Mouse (Mus musculus) lung, postnatal 10 days (tissue): ENCODE data around the gene Srrm1.
A peak's percentile ranks its signal among the peaks of the same experiment; 100 is the strongest.
"Not testable (repeated sequence)": the region's sequence is repeated elsewhere in the genome, so short reads cannot be mapped to it uniquely, and the experiment has no call there.

Experiments
- DNase-seq: peaks from one replicate; pipeline ENCODE4 v3.0.0; 2021

Gene Srrm1

GRCm38 (mm10) chr4:135353066-135353793 is at the start of gene Srrm1:
Srrm1 (minus strand) TSS chr4:135353321.
- DNase-seq: peak; percentile 98

- DNase-seq: no peak
Observed at GRCm38 (mm10) chr4:135401881-135402280, 48.8 kb upstream of the Srrm1 start.

GRCm38 (mm10) chr4:135397991-135398390 is 44.9 kb upstream of the Srrm1 start, which contains the start of gene Ncmap:
Ncmap (minus strand) TSS chr4:135398227.
- DNase-seq: no peak

GRCm38 (mm10) chr4:135397551-135397950 is 44.4 kb upstream of the Srrm1 start:
- no peak for DNase-seq

- DNase-seq: no peak
Observed at GRCm38 (mm10) chr4:135396303-135396702, 43.2 kb upstream of the Srrm1 start.

- no peak for DNase-seq
Observed at GRCm38 (mm10) chr4:135395375-135395774, 42.3 kb upstream of the Srrm1 start.

GRCm38 (mm10) chr4:135394666-135395065 is 41.5 kb upstream of the Srrm1 start:
- no peak for DNase-seq

GRCm38 (mm10) chr4:135393381-135393780 is 40.3 kb upstream of the Srrm1 start:
- DNase-seq: no peak

- no peak for DNase-seq
Observed at GRCm38 (mm10) chr4:135392801-135393200, 39.7 kb upstream of the Srrm1 start.

- DNase-seq: no peak
Observed at GRCm38 (mm10) chr4:135391014-135391413, 37.9 kb upstream of the Srrm1 start.

- peak; percentile 24 for DNase-seq
Observed at GRCm38 (mm10) chr4:135385614-135386013, 32.5 kb upstream of the Srrm1 start.

- peak; percentile 79 for DNase-seq
Observed at GRCm38 (mm10) chr4:135382316-135382715, 29.2 kb upstream of the Srrm1 start.

- no peak for DNase-seq
Observed at GRCm38 (mm10) chr4:135381355-135381754, 28.2 kb upstream of the Srrm1 start.

- DNase-seq: no peak
Observed at GRCm38 (mm10) chr4:135377241-135377640, 24.1 kb upstream of the Srrm1 start.

GRCm38 (mm10) chr4:135375444-135375843 is 22.3 kb upstream of the Srrm1 start:
- no peak for DNase-seq

GRCm38 (mm10) chr4:135373299-135373698 is 20.2 kb upstream of the Srrm1 start:
- no peak for DNase-seq

GRCm38 (mm10) chr4:135370372-135370771 is 17.3 kb upstream of the Srrm1 start:
- DNase-seq: no peak

GRCm38 (mm10) chr4:135362828-135363227 is 9.7 kb upstream of the Srrm1 start:
- DNase-seq: no peak

GRCm38 (mm10) chr4:135361722-135362121 is 8.6 kb upstream of the Srrm1 start:
- DNase-seq: no peak

GRCm38 (mm10) chr4:135358736-135359135 is 5.6 kb upstream of the Srrm1 start:
- DNase-seq: peak; percentile 51

GRCm38 (mm10) chr4:135357221-135357920 is 4.2 kb upstream of the Srrm1 start:
- peak; percentile 26 for DNase-seq

GRCm38 (mm10) chr4:135355886-135356550 is 2.9 kb upstream of the Srrm1 start:
- DNase-seq: no peak

- DNase-seq: not testable (repeated sequence)
Observed at GRCm38 (mm10) chr4:135354751-135355150, 1.6 kb upstream of the Srrm1 start.
